Comparison of ENCODE assay signal across 30 mouse cellular contexts in the genomic region with DNA sequence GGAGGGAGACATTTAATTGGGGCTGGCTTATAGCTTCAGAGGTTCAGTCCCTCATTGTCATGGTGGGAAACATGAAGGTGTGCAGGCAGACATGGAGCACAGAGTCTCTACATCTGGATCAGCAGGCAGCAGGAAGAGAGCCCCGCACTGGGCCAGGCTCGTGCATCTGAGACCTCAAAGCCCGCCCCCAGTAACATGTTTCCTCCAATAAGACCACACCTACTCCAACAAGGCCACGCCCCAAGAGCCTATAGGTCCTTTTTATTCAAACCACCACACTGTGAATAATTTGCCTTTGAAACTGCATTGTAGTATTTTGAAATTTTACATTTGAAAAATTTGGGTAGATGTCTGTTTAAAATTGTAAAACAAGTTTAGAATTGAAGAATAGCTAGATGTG.
"Had no signal": no experiment of that assay in that cellular context is flagged by ENCODE, and none has a peak within 500 bp of the region (broad histone marks: within the 10 kb centered on the region; RNA-seq: fewer than 3 reads in every experiment).

No protein-coding gene starts in this region.

- H3K4me3 ChIP-seq: limb, embryonic 10.5 days; limb, embryonic 12.5 days; limb, embryonic 13.5 days; limb, embryonic 15.5 days; liver, embryonic 12.5 days; liver, embryonic 13.5 days; liver, embryonic 15.5 days; lung, embryonic 15.5 days; megakaryocyte, embryonic 14.5 days; midbrain, embryonic 10.5 days; midbrain, embryonic 12.5 days; midbrain, embryonic 13.5 days; midbrain, embryonic 15.5 days; myocyte; neural tube, embryonic 12.5 days had no signal

- H3K27ac ChIP-seq: limb, embryonic 10.5 days; limb, embryonic 12.5 days; limb, embryonic 13.5 days; limb, embryonic 15.5 days; liver, embryonic 12.5 days; liver, embryonic 13.5 days; liver, embryonic 14.5 days; liver, embryonic 15.5 days; lung, embryonic 15.5 days; macrophage; midbrain, embryonic 10.5 days; midbrain, embryonic 12.5 days; midbrain, embryonic 13.5 days; midbrain, embryonic 15.5 days; neural tube, embryonic 12.5 days had no signal

- ATAC-seq: liver, embryonic 12.5 days; liver, postnatal 0 days; lung, postnatal 0 days; midbrain, embryonic 13.5 days; midbrain, embryonic 15.5 days; midbrain, embryonic 16.5 days had no signal

- DNase-seq: left cerebral cortex, postnatal 4 days; liver; liver, embryonic 13.5 days; liver, postnatal 0 days; lung, adult 18-20 months; lung, adult 2 months; lung, embryonic 14.5 days; lung, postnatal 10 days; lung, postnatal 14 days; lung, postnatal 36 days; lung, postnatal 4 days; midbrain, embryonic 14.5 days had no signal

- H3K4me1 ChIP-seq: limb, embryonic 13.5 days; liver, embryonic 12.5 days; liver, embryonic 13.5 days; liver, embryonic 15.5 days; lung, embryonic 15.5 days; megakaryocyte, embryonic 14.5 days; midbrain, embryonic 12.5 days; midbrain, embryonic 15.5 days; neural tube, embryonic 12.5 days had no signal

- H3K27me3 ChIP-seq: limb, embryonic 15.5 days; lung, embryonic 15.5 days; midbrain, embryonic 12.5 days; midbrain, embryonic 13.5 days; midbrain, embryonic 15.5 days; neural tube, embryonic 12.5 days had no signal
